Mouse (Mus musculus) c-Kit-positive CD71-negative TER-119-negative erythroid progenitor cells, embryonic 14.5 days (primary cell): ENCODE results near the gene Gapt.

ENCODE experiments used
- DNase-seq: peaks from one replicate; pipeline ENCODE4 v3.0.0-alpha.2; 2013; ENCODE audit warnings: low read depth

Gene Gapt

DNA sequence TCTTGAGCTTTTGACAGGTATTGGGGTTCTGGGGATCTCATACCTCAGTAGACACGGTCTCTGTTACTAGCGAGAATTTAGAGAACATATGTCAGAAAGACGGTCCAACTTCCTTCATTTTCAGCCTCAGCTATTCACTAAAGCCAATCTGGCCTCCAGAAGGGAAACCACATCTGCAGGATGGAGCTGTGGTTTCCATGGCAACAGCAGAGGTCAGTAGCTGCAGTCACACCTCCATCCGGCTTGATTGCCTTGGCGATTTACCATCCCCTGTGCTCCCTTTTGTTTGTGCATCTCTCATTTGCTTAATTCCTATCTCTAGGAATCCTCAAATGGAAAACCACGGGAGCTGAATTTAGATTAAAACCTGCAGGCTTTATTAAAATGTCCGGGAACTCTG, 10.3 kb downstream of the Gapt start:
- DNase-seq, result no peak

- DNase-seq, result no peak
Measured at GRCm38 (mm10) chr13:110342602-110343001, 14.4 kb downstream of the Gapt start.

DNA sequence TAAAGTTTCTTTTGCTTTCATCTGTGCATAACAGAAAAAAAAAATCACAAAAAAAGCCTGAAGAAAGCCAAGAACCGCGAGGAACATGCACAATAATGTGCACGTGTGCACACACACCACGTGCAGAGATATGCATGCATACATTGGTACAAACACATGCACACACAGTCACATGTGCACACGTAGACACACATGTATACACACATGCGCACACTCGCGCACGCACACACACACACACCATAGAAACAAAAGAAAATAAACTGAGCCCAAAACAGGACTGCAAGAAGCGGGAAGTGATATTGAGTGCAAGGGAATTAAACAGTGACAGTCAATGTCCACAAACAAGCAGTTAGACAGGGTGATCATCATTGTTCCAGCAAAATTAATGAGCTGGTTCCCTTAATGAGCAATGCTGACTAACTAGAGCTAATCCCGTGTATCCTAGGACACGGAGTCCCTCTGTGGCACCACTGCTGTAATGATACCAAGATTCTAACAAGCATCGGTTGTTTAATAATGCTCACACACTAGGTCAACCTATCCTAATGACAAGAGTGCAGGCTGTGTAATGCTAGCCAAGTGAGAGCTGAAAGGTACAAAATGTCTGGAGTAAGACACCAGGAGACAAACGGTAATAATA, 23.9 kb downstream of the Gapt start:
- DNase-seq, result no peak

- no peak for DNase-seq
Measured at GRCm38 (mm10) chr13:110318746-110319145, 38.3 kb downstream of the Gapt start.

GRCm38 (mm10) chr13:110307188-110307587, 49.8 kb downstream of the Gapt start:
- no peak for DNase-seq
